Comparison of ENCODE assay signal across 22 mouse cellular contexts in the genomic region with DNA sequence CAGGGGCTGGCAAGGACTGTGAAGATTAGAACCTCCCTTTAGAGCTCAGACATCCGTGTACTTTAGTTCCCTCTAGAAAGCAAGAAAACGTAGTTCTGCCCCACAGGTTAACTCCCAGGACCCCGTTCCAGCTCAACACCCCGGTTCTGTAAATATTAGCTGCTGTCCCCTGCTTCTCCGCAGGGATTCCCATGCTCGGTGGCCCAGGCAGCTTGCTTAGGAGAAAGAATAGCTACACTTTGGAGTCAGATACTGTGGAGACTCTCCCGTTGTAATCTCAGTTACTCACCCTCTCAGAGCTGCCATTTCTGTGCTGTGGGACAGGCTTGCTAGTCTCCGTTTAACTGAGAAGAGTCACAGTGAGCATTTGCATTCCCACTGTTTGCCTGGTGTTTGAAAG. TPM values are rescaled to one million over a fixed set of nuclear protein-coding genes. Genes with fewer than 3 reads are reported as not detected.
DNase-seq lines count a peak whose midpoint lies in the region; ATAC-seq lines count a peak whose summit lies in the region.
"Had no signal": no experiment of that assay in that cellular context is flagged by ENCODE, and none has a peak within 500 bp of the region (broad histone marks: within the 10 kb centered on the region; RNA-seq: fewer than 3 reads in every experiment).

No protein-coding gene starts in this region.

- H3K4me3 ChIP-seq in heart, embryonic 10.5 days, result peak overlapping the region; percentile 68
- no peak overlapping the region for H3K4me3 ChIP-seq in kidney, embryonic 14.5 days (ENCODE audit: low read length)
- no peak overlapping the region for H3K4me3 ChIP-seq in midbrain, embryonic 10.5 days
- H3K4me3 ChIP-seq in midbrain, embryonic 11.5 days (ENCODE audit: low read depth, low read length), result no peak overlapping the region
- H3K4me3 ChIP-seq in midbrain, embryonic 16.5 days (ENCODE audit: low read depth, low read length), result no peak overlapping the region
- H3K4me3 ChIP-seq: midbrain, embryonic 12.5 days had no signal

- DNase-seq in heart, embryonic 10.5 days (ENCODE audit: low spot score), result no peak
- DNase-seq in heart, postnatal 4 days, result no peak
- DNase-seq in kidney, postnatal 25 days, result no peak
- DNase-seq in midbrain, embryonic 10.5 days (ENCODE audit: low spot score), result peak; percentile 19
- no peak for DNase-seq in midbrain, embryonic 11.5 days (ENCODE audit: low spot score, missing footprints)
- no peak for DNase-seq in natural killer cell, adult 2 months (ENCODE audit: low spot score in 2 of 2)
- DNase-seq: adrenal gland, adult 8-10 months; B cell, adult 2 months; cerebellum, postnatal 10 days; gastrocnemius, postnatal 36 days; kidney, adult 8-10 months; layer of hippocampus, adult 9-11 months; lung, adult 18-20 months; thymus, postnatal 36 days had no signal

- no peaks in the 10 kb centered on the region for H3K9me3 ChIP-seq in heart, embryonic 10.5 days
- H3K9me3 ChIP-seq in kidney, embryonic 14.5 days (ENCODE audit: control insufficient read depth, low read length), result no peaks in the 10 kb centered on the region
- H3K9me3 ChIP-seq in midbrain, embryonic 10.5 days (replicated peaks), result no peaks in the 10 kb centered on the region
- H3K9me3 ChIP-seq in midbrain, embryonic 11.5 days (ENCODE audit: control insufficient read depth, low read length), result no peaks in the 10 kb centered on the region
- H3K9me3 ChIP-seq in midbrain, embryonic 16.5 days (replicated peaks; ENCODE audit: control insufficient read depth, low read length, poor library complexity, severe bottlenecking), result no peaks in the 10 kb centered on the region
- H3K9me3 ChIP-seq: midbrain, embryonic 12.5 days; neural tube, embryonic 12.5 days had no signal

- no peak overlapping the region for H3K9ac ChIP-seq in kidney, embryonic 14.5 days (ENCODE audit: low read depth, low read length)
- H3K9ac ChIP-seq in midbrain, embryonic 11.5 days (ENCODE audit: low read length), result no peak overlapping the region
- no peak overlapping the region for H3K9ac ChIP-seq in midbrain, embryonic 16.5 days (ENCODE audit: low read depth, low read length)
- H3K9ac ChIP-seq: midbrain, embryonic 12.5 days; neural tube, embryonic 12.5 days had no signal

- peak; percentile 52 for ATAC-seq in kidney, embryonic 14.5 days (ENCODE audit: low FRiP score, low TSS enrichment)
- ATAC-seq in midbrain, embryonic 11.5 days (ENCODE audit: low FRiP score), result no peak
- ATAC-seq in midbrain, embryonic 16.5 days, result no peak
- ATAC-seq: hindbrain, postnatal 0 days had no signal

- 12% methylated on average over 8 of the region's 8 CpGs for WGBS in heart, embryonic 10.5 days
- WGBS in kidney, embryonic 14.5 days, result 7% methylated on average over 8 of the region's 8 CpGs
- 12% methylated on average over 8 of the region's 8 CpGs for WGBS in midbrain, embryonic 10.5 days
- 12% methylated on average over 8 of the region's 8 CpGs for WGBS in midbrain, embryonic 11.5 days
- 15% methylated on average over 8 of the region's 8 CpGs for WGBS in midbrain, embryonic 16.5 days

- 0 out of 2 replicates have a peak overlapping the region, but pooled peaks have one; percentile 57 for H3K4me2 ChIP-seq in kidney, embryonic 14.5 days (replicated peaks; ENCODE audit: low read depth, low read length)
- no peak overlapping the region for H3K4me2 ChIP-seq in midbrain, embryonic 11.5 days
- H3K4me2 ChIP-seq in midbrain, embryonic 16.5 days (ENCODE audit: low read length), result peak overlapping the region; percentile 57

- peaks cover 54% of the 10 kb centered on the region for H3K4me1 ChIP-seq in heart, embryonic 10.5 days
- H3K4me1 ChIP-seq in kidney, embryonic 14.5 days (ENCODE audit: control insufficient read depth, insufficient read depth, low read length), result peaks cover 10% of the 10 kb centered on the region
- peaks cover 30% of the 10 kb centered on the region for H3K4me1 ChIP-seq in midbrain, embryonic 10.5 days
- H3K4me1 ChIP-seq in midbrain, embryonic 11.5 days (ENCODE audit: control insufficient read depth, insufficient read depth, low read length), result peaks cover 3% of the 10 kb centered on the region; the same call in 1 of the 2 replicates
- peaks cover 9% of the 10 kb centered on the region for H3K4me1 ChIP-seq in midbrain, embryonic 16.5 days (ENCODE audit: control insufficient read depth, insufficient read depth, low read length)

- H3K27ac ChIP-seq in heart, embryonic 10.5 days, result peak overlapping the region; percentile 90
- H3K27ac ChIP-seq in kidney, embryonic 14.5 days (ENCODE audit: low read depth, low read length), result no peak overlapping the region
- H3K27ac ChIP-seq in midbrain, embryonic 10.5 days (replicated peaks), result no peak overlapping the region
- no peak overlapping the region for H3K27ac ChIP-seq in midbrain, embryonic 11.5 days (ENCODE audit: low read depth, low read length)
- H3K27ac ChIP-seq in midbrain, embryonic 16.5 days (ENCODE audit: low read length), result no peak overlapping the region
- H3K27ac ChIP-seq: hindbrain, postnatal 0 days; midbrain, embryonic 12.5 days; neural tube, embryonic 12.5 days had no signal

- H3K36me3 ChIP-seq in heart, embryonic 10.5 days, result no peaks in the 10 kb centered on the region
- H3K36me3 ChIP-seq in kidney, embryonic 14.5 days (ENCODE audit: control insufficient read depth, insufficient read depth, low read length), result no peaks in the 10 kb centered on the region
- no peaks in the 10 kb centered on the region for H3K36me3 ChIP-seq in midbrain, embryonic 10.5 days
- H3K36me3 ChIP-seq in midbrain, embryonic 11.5 days (ENCODE audit: control insufficient read depth, insufficient read depth, low read length), result no peaks in the 10 kb centered on the region
- H3K36me3 ChIP-seq in midbrain, embryonic 16.5 days (ENCODE audit: control insufficient read depth, insufficient read depth, low read length), result no peaks in the 10 kb centered on the region
- H3K36me3 ChIP-seq: midbrain, embryonic 12.5 days; neural tube, embryonic 12.5 days had no signal

- H3K27me3 ChIP-seq in heart, embryonic 10.5 days (ENCODE audit: insufficient read depth, poor library complexity, severe bottlenecking), result peaks cover 47% of the 10 kb centered on the region
- H3K27me3 ChIP-seq in kidney, embryonic 14.5 days (ENCODE audit: control insufficient read depth, insufficient read depth, low read length), result peaks cover 31% of the 10 kb centered on the region
- peaks cover 73% of the 10 kb centered on the region for H3K27me3 ChIP-seq in midbrain, embryonic 10.5 days (ENCODE audit: low read depth, poor library complexity, severe bottlenecking)
- peaks cover 31% of the 10 kb centered on the region for H3K27me3 ChIP-seq in midbrain, embryonic 11.5 days (ENCODE audit: control insufficient read depth, insufficient read depth, low read length)
- peaks cover 23% of the 10 kb centered on the region for H3K27me3 ChIP-seq in midbrain, embryonic 16.5 days (ENCODE audit: control insufficient read depth, insufficient read depth, low read depth, low read length)

RNA-seq across cellular contexts. Expression of gene Kcnj5, which starts 1.2 kb away (rescaled TPM):
- 24.1 and 40.0 TPM in 2 replicates for polyA plus RNA-seq in heart, embryonic 10.5 days (2016; fragmentation: Nextera tagmentation; extraction: Ambion mirVana)
- 10 to 100 TPM; 41.6 to 43.6 TPM for total RNA-seq in heart, postnatal 4 days (2021)
- polyA plus RNA-seq in kidney, embryonic 14.5 days (2014; fragmentation: Nextera tagmentation; extraction: Ambion mirVana), result 0.40 and 1.2 TPM in 2 replicates
- 0.20 and 0.36 TPM in 2 replicates for polyA plus RNA-seq in midbrain, embryonic 10.5 days (2016; fragmentation: Nextera tagmentation; extraction: Ambion mirVana)
- 0.17 and 0.33 TPM in 2 replicates for polyA plus RNA-seq in midbrain, embryonic 11.5 days (2014; fragmentation: Nextera tagmentation; extraction: Ambion mirVana)
- polyA plus RNA-seq in midbrain, embryonic 16.5 days (2015; fragmentation: Nextera tagmentation; extraction: Ambion mirVana), result 1.7 and 2.6 TPM in 2 replicates
- total RNA-seq: gastrocnemius, postnatal 36 days had no signal

RNA-seq across cellular contexts. Expression of gene Kcnj1, which starts 29.4 kb away (rescaled TPM):
- not detected in 2 replicates for polyA plus RNA-seq in heart, embryonic 10.5 days (2016; fragmentation: Nextera tagmentation; extraction: Ambion mirVana)
- not detected for total RNA-seq in heart, postnatal 4 days (2021)
- 1.4 and 3.3 TPM in 2 replicates for polyA plus RNA-seq in kidney, embryonic 14.5 days (2014; fragmentation: Nextera tagmentation; extraction: Ambion mirVana)
- polyA plus RNA-seq in midbrain, embryonic 10.5 days (2016; fragmentation: Nextera tagmentation; extraction: Ambion mirVana), result not detected in 2 replicates
- polyA plus RNA-seq in midbrain, embryonic 11.5 days (2014; fragmentation: Nextera tagmentation; extraction: Ambion mirVana), result not detected in 2 replicates
- polyA plus RNA-seq in midbrain, embryonic 16.5 days (2015; fragmentation: Nextera tagmentation; extraction: Ambion mirVana), result not detected in 2 replicates
- total RNA-seq: adrenal gland, adult 8-10 months; gastrocnemius, postnatal 36 days; hindbrain, postnatal 0 days; left cerebral cortex, adult 8-10 months had no signal
- polyA plus RNA-seq: embryonic facial prominence, embryonic 14.5 days; hindbrain, postnatal 0 days; limb, embryonic 11.5 days; midbrain, embryonic 12.5 days; neural tube, embryonic 12.5 days had no signal
